Mouse (Mus musculus) testis, postnatal 14 days (tissue): ENCODE results near the gene Dut.

ENCODE experiments used
- DNase-seq: peaks from one replicate; pipeline ENCODE4 v3.0.0; 2021; ENCODE audit warnings: low spot score

Gene Dut

DNA sequence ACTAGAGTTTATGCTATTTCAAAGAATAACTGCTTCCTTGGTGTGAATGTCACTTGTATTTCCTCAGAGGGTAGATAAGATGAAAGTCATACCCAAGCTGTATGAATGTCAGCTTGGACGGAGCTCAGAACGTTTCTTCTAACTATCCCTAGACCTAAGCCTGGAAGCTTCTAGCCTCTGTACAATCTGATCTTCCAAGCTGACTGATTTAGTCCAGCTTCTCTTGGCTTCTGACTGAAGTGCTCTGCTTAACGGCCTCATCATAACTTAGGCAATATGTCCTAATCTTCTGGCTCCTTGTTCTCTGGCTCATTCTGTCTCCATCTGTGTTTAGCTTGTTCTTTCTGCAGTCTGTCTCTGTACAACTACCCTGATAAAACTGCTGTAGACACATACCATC lies 7.6 kb downstream of the Dut start:
- DNase-seq, result no peak

DNA sequence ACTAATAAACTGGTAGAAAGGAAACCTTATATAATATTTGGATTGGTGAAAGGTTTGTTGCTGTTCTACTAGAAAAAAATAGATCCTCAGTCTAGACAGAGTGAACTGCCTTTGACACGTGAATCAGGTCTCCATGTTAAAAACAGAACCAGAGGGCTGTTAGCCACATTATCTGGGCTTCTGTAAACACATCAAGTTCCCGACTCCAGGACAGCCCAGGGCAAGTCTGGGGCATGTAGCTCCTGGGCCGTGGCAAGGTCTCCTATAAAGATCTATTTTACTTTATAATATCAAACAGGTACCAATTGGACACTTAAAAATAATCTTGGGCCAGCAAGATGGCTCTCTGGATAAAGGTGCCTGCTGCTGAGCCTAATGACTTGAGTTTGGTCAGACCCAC lies 8.9 kb downstream of the Dut start:
- no peak for DNase-seq

- DNase-seq, result no peak
These were observed 12.5 kb downstream of the Dut start for GRCm38 (mm10) chr2:125259230-125260120.

DNA sequence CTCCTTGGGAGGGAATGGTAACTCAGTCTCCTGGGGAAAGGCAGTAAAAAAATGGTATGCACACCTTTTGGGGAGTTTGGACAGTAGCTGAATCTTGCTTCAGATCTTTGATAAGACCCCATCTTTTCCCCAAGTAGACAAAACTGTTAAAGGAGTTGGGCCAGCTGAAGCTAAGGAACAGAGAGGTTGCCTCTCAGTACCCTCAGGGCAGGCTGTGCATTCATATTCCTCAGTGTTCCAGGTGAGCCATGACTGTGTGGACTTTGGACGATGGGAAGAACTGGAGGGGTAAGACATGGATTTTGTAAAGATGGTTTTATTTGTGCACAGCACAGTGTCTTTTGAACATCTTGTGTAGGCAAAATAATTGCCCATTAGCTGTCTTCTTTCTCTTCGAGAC lies 13.3 kb downstream of the Dut start:
- DNase-seq, result no peak

- DNase-seq, result no peak
These were observed 16.1 kb downstream of the Dut start for GRCm38 (mm10) chr2:125263056-125263455.

DNA sequence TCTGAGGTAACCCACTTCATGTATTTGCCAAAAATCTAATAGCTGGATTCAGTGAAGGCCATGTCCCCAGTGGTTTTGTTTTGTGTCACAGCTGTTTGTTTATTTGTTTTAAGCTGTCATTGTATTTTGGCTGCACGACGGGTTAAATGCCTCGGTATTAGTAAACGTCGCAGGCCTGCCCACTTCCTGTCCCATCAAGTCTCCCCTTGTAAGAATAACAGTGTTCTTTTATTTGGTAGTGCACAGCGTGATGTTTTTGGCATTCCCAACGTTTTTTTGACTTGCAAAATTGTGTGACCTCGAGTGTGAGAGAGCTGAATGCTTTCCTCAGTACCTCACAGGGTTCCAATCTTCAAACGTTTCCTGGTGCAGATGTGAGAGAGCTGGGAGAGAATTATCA lies 16.8 kb downstream of the Dut start:
- DNase-seq, result no peak

- DNase-seq, result no peak
These were observed 21.9 kb downstream of the Dut start for GRCm38 (mm10) chr2:125268876-125269275.

DNA sequence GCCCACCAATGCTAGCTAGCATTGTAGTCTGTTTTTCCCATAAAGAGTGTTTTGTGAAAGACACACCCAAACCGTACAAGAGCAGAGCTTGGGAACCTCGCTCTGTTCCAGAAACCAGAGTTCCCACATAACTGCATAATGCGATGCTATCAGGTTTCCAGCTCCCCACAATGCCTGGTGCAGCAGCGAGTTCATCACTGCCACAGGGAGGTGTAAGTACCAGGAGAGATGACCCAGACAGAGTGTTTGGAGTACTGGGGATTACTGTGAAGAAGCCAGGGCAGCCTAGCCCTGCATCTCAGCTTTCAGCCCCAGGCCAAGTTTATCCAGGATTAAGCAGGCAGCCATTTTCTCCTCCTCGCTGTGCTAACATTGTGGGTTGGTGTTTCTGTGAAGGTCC lies 28.6 kb downstream of the Dut start:
- DNase-seq, result no peak

GRCm38 (mm10) chr2:125276692-125277091 lies 29.7 kb downstream of the Dut start:
- no peak for DNase-seq

GRCm38 (mm10) chr2:125278474-125278873 lies 31.5 kb downstream of the Dut start:
- no peak for DNase-seq

DNA sequence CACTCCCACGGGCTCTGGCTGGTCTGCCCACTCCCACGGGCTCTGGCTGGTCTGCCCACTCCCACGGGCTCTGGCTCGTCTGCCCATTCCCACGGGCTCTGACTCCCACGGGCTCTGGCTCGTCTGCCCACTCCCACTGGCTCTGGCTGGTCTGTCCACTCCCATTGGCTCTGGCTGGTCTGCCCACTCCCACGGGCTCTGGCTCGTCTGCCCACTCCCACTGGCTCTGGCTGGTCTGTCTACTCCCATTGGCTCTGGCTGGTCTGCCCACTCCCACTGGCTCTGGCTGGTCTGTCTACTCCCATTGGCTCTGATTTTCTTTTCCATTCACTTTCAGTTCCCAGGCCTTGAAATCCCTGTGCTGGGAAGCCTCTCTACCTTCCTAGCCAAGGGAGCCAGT lies 33.0 kb downstream of the Dut start:
- peak; percentile 50 for DNase-seq

- DNase-seq, result no peak
These were observed 35.6 kb downstream of the Dut start for GRCm38 (mm10) chr2:125282334-125283206.

DNA sequence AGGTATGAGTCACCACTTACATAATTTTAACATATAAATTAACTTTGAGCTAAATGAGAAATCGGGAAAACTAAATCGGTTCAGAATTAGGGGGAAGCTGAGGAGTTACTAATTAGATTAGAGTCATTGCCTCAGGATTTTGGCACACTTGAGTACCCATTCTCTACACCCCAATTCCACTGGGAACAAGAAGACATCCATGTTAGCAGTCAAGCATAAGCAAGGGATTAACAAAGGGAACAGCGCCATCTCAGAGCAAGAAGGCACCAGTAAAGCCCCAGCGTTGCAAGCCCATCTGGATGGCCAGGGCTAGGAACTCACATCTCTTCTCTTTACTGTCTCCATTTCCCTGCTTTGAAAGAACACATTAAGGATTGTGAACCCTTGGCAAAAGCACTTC lies 38.8 kb downstream of the Dut start:
- DNase-seq, result no peak

DNA sequence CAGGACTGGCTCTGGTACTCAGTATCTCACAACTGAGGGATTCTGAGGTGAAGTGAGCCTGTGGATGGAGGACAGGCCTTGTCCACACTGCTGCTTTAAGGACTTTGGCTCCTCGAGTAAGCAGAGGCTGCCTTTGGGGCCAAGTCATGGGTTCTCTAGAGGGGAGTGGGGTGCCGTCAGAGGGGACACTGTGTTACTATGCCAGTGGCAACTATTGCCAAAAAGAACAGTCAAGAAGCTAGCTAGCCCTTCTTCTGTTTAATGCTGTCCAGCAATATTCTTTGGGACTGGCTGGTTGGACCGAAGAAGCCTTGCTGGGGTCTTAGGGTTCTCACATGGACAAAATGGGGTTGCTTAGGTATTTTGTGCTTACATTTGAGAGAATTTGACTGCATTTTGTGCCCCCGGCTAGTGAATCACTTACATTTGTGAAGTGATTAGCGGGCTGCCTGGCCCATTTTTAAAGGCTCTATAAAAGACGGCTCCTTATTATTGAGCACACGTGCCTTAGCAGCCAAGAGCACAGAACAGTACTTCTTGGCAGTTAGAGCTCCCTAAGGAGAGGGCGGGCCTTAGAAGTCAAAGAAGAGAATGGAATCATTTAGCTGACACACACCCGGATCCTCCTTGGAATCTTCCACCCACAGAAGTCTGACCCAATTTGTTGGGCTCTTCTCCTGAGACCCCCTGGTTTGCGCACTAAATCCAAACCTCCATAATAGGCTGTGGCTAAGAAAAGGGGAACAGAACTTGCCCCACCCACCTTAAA lies 43.4 kb downstream of the Dut start:
- DNase-seq, result peak; percentile 26

- no peak for DNase-seq
These were observed 44.1 kb downstream of the Dut start for GRCm38 (mm10) chr2:125291101-125291500.

- DNase-seq, result no peak
These were observed 45.6 kb downstream of the Dut start for GRCm38 (mm10) chr2:125292616-125293015.

- no peak for DNase-seq
These were observed 47.0 kb downstream of the Dut start for GRCm38 (mm10) chr2:125293969-125294491.

GRCm38 (mm10) chr2:125295526-125295925 lies 48.5 kb downstream of the Dut start:
- no peak for DNase-seq

DNA sequence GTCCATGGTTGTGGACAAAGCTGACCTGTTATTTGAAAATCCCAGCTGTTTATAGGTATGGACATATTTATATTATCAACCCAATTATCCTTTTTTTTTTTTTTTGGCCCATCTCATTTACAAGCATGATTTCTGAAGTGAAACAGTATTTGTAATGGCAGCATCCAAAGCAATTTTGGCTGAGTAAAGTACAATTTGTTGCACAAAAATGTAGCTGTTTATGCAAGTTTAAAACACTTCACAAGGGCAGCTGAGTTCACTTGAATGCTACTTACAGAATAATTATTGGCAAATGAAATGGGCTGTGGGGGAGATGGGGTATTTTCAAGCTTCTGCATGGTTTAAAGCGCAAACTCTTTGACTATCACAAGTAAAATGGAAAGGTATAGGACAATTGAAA lies 51.9 kb downstream of the Dut start:
- DNase-seq, result no peak

DNA sequence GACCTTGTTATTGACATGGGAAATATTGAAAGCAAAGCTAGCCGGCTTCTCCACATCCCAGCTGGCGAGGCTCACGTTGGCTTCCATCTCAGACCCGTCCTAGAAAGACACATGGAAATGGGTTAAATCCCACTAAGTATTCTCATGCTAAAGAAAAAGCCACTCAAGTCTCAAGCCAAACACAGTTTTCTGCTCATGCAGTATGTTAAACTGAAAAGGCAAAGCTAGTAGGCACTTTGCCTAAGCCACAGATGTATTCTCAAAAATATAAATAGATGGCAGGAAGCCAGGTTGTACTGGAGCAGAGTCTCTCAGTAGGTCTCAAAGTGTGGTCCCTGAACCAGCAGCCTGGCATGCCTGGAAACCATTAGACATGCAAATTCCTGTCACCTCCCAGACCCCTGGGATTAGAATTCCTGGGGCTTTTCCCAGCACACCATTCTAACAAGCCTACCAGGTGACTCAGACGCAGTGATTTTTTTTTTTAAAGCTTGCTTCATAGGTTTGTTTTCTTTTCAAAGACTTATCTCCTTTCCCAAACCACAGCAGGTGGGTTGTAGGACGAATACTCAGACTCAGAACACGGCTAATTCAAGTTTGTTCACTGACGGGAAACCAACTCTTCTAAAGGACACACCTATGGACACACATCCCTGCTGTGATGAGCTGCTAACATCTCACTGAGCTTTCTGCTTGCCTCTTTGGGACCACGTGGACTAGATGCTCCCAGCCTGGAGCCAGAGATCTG lies 55.1 kb downstream of the Dut start:
- no peak for DNase-seq

- DNase-seq, result no peak
These were observed 55.6 kb downstream of the Dut start for GRCm38 (mm10) chr2:125302625-125302924.
